Mouse (Mus musculus): ENCODE results near the gene Slc30a5.
"Not testable (repeated sequence)": the region's sequence is repeated elsewhere in the genome, so short reads cannot be mapped to it uniquely, and the experiment has no call there.

Gene Slc30a5

GRCm38 (mm10) chr13:100832741-100833639 is at the start of gene Slc30a5:
TSS of gene Slc30a5 (minus strand) at chr13:100833427.
- peak; percentile 100 for DNase-seq (ENCODE audit: low spot score)

GRCm38 (mm10) chr13:100881944-100882343 is 48.7 kb upstream of the Slc30a5 start:
- no peak for DNase-seq (ENCODE audit: low spot score)

GRCm38 (mm10) chr13:100879806-100880205 is 46.6 kb upstream of the Slc30a5 start:
- no peak for DNase-seq (ENCODE audit: low spot score)

- DNase-seq (ENCODE audit: low spot score): no peak
Measured at GRCm38 (mm10) chr13:100879326-100879725, 46.1 kb upstream of the Slc30a5 start.

- DNase-seq (ENCODE audit: low spot score): no peak
Measured at GRCm38 (mm10) chr13:100878264-100878663, 45.0 kb upstream of the Slc30a5 start.

- no peak for DNase-seq (ENCODE audit: low spot score)
Measured at GRCm38 (mm10) chr13:100877703-100878102, 44.5 kb upstream of the Slc30a5 start.

- no peak for DNase-seq (ENCODE audit: low spot score)
Measured at GRCm38 (mm10) chr13:100875103-100875502, 41.9 kb upstream of the Slc30a5 start.

- DNase-seq (ENCODE audit: low spot score): no peak
Measured at GRCm38 (mm10) chr13:100874588-100874987, 41.4 kb upstream of the Slc30a5 start.

GRCm38 (mm10) chr13:100873530-100873929 is 40.3 kb upstream of the Slc30a5 start:
- DNase-seq (ENCODE audit: low spot score): no peak

- DNase-seq (ENCODE audit: low spot score): no peak
Measured at GRCm38 (mm10) chr13:100871445-100872171, 38.4 kb upstream of the Slc30a5 start.

GRCm38 (mm10) chr13:100869813-100870212 is 36.6 kb upstream of the Slc30a5 start:
- DNase-seq (ENCODE audit: low spot score): no peak

GRCm38 (mm10) chr13:100866311-100866710 is 33.1 kb upstream of the Slc30a5 start:
- no peak for DNase-seq (ENCODE audit: low spot score)

- DNase-seq (ENCODE audit: low spot score): no peak
Measured at GRCm38 (mm10) chr13:100865744-100866143, 32.5 kb upstream of the Slc30a5 start.

GRCm38 (mm10) chr13:100863914-100864313 is 30.7 kb upstream of the Slc30a5 start:
- not testable (repeated sequence) for DNase-seq (ENCODE audit: low spot score)

GRCm38 (mm10) chr13:100859117-100859516 is 25.9 kb upstream of the Slc30a5 start:
- no peak for DNase-seq (ENCODE audit: low spot score)

GRCm38 (mm10) chr13:100854174-100854573 is 20.9 kb upstream of the Slc30a5 start:
- no peak for DNase-seq (ENCODE audit: low spot score)

GRCm38 (mm10) chr13:100853120-100853519 is 19.9 kb upstream of the Slc30a5 start:
- no peak for DNase-seq (ENCODE audit: low spot score)

GRCm38 (mm10) chr13:100849137-100849536 is 15.9 kb upstream of the Slc30a5 start:
- DNase-seq (ENCODE audit: low spot score): no peak

- DNase-seq (ENCODE audit: low spot score): peak; percentile 70
Measured at GRCm38 (mm10) chr13:100846891-100847579, 13.8 kb upstream of the Slc30a5 start.

- DNase-seq (ENCODE audit: low spot score): no peak
Measured at GRCm38 (mm10) chr13:100846254-100846653, 13.0 kb upstream of the Slc30a5 start.

GRCm38 (mm10) chr13:100843944-100844343 is 10.7 kb upstream of the Slc30a5 start:
- DNase-seq (ENCODE audit: low spot score): no peak

GRCm38 (mm10) chr13:100843016-100843725 is 9.9 kb upstream of the Slc30a5 start:
- peak; percentile 51 for DNase-seq (ENCODE audit: low spot score)

Data from testis, postnatal 10 days (tissue).